Mouse (Mus musculus) liver, postnatal 0 days (tissue): ENCODE measurements around the gene Gm9972.

Experiments
- CTCF ChIP-seq: sonication (generic); IDR thresholded peaks from 2 replicates; pipeline ENCODE4 v1.5.1; 2016; ENCODE audit warnings: antibody characterized with exemption, low read depth
- EP300 ChIP-seq: IDR thresholded peaks from 2 replicates; pipeline ENCODE4 v1.6.1; 2016; ENCODE audit warnings: antibody characterized with exemption, low read depth, mild to moderate bottlenecking

GRCm38 (mm10) chr11:43062286-43062685 lies 26.7 kb downstream of the Gm9972 start:
- TF ChIP-seq CTCF (no peak), EP300 (no peak)
